Mouse (Mus musculus) kidney, adult 2 months (tissue): ENCODE measurements around the gene Cers2.

ENCODE experiments used
- CTCF ChIP-seq: fragments of 200-500 bp; conservative IDR thresholded peaks from 2 replicates; pipeline ENCODE4 v1.5.1; 2011; ENCODE audit warnings: low read depth, mild to moderate bottlenecking, control low read depth, low read length, moderate library complexity, mixed read lengths; ENCODE audit not compliant: insufficient read depth, insufficient read length
- POLR2A ChIP-seq: fragments of 200-500 bp; IDR thresholded peaks from one replicate; pipeline ENCODE4 v1.6.1; 2011; ENCODE audit warnings: low read depth, low read length, control low read depth

GRCm38 (mm10) chr3:95289419-95289818 lies 25.2 kb upstream of the Cers2 start:
- no peak for TF ChIP-seq POLR2A
- no peak for TF ChIP-seq CTCF
